Mouse (Mus musculus): ENCODE data around the gene Shisa8. TPM values are rescaled to one million over a fixed set of nuclear protein-coding genes. Genes with fewer than 3 reads are reported as not detected.

The Shisa8 gene
- polyA plus RNA-seq, 1 experiment = not detected

- no peak for TF ChIP-seq GATA1 (IDR thresholded peaks at IDR 0.05; ENCODE audit: low read length)
Measured at GRCm38 (mm10) chr15:82211911-82212751, 484 bp downstream of the Shisa8 start.

- TF ChIP-seq GATA1 (IDR thresholded peaks at IDR 0.05; ENCODE audit: low read length) = no peak
Measured at GRCm38 (mm10) chr15:82211281-82211680, 1.3 kb downstream of the Shisa8 start.

- TF ChIP-seq GATA1 (IDR thresholded peaks at IDR 0.05; ENCODE audit: low read length) = no peak
Measured at GRCm38 (mm10) chr15:82210801-82211200, 1.8 kb downstream of the Shisa8 start.

GRCm38 (mm10) chr15:82209295-82210050, 3.1 kb downstream of the Shisa8 start:
- no peak for TF ChIP-seq GATA1 (IDR thresholded peaks at IDR 0.05; ENCODE audit: low read length)

GRCm38 (mm10) chr15:82208307-82208706, 4.3 kb downstream of the Shisa8 start:
- no peak for TF ChIP-seq GATA1 (IDR thresholded peaks at IDR 0.05; ENCODE audit: low read length)

- TF ChIP-seq GATA1 (IDR thresholded peaks at IDR 0.05; ENCODE audit: low read length) = no peak
Measured at GRCm38 (mm10) chr15:82207504-82208219, 5.0 kb downstream of the Shisa8 start.

- no peak for TF ChIP-seq GATA1 (IDR thresholded peaks at IDR 0.05; ENCODE audit: low read length)
Measured at GRCm38 (mm10) chr15:82207105-82207459, 5.5 kb downstream of the Shisa8 start.

- no peak for TF ChIP-seq GATA1 (IDR thresholded peaks at IDR 0.05; ENCODE audit: low read length)
Measured at GRCm38 (mm10) chr15:82206365-82207104, 6.1 kb downstream of the Shisa8 start.

- TF ChIP-seq GATA1 (IDR thresholded peaks at IDR 0.05; ENCODE audit: low read length) = no peak
Measured at GRCm38 (mm10) chr15:82204680-82205371, 7.8 kb downstream of the Shisa8 start.

GRCm38 (mm10) chr15:82203611-82204351, 8.8 kb downstream of the Shisa8 start:
- TF ChIP-seq GATA1 (IDR thresholded peaks at IDR 0.05; ENCODE audit: low read length) = no peak

- TF ChIP-seq GATA1 (IDR thresholded peaks at IDR 0.05; ENCODE audit: low read length) = no peak
Measured at GRCm38 (mm10) chr15:82203090-82203489, 9.5 kb downstream of the Shisa8 start.

- TF ChIP-seq GATA1 (IDR thresholded peaks at IDR 0.05; ENCODE audit: low read length) = no peak
Measured at GRCm38 (mm10) chr15:82202086-82202485, 10.5 kb downstream of the Shisa8 start.

GRCm38 (mm10) chr15:82199546-82199945, 13.1 kb downstream of the Shisa8 start:
- no peak for TF ChIP-seq GATA1 (IDR thresholded peaks at IDR 0.05; ENCODE audit: low read length)

- TF ChIP-seq GATA1 (IDR thresholded peaks at IDR 0.05; ENCODE audit: low read length) = no peak
Measured at GRCm38 (mm10) chr15:82198342-82198741, 14.3 kb downstream of the Shisa8 start.
